Mouse (Mus musculus) lung, postnatal 36 days (tissue): ENCODE measurements around the gene Blnk.

Experiments
- DNase-seq: peaks from one replicate; pipeline ENCODE4 v3.0.0; 2022; ENCODE audit warnings: mixed read lengths

Gene Blnk

DNA sequence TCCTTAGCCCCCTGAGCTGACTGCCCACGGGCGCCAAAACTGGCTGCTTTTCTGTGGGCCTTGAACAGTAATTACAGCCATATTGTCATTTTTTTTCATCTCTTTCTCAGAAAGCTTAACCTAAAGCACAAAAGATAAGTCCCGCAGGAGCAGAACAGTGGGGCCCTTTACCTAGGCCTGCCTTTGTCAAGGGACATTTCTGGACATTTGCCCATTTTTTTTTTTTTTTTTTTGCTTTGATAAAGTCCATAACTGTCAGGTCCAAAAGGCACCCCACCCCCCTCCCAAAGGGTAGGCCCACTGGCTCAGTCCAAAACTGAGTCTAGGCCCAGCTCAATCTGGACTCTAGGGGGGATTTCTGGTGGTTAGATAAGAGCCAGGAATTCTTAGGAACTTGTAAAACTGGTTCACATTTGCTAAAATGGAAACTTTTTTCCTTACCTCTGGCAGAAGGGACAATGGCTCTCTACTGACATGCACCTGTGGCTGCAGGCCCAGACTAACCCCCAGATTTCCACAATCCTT lies 29.9 kb downstream of the Blnk start:
- no peak for DNase-seq

DNA sequence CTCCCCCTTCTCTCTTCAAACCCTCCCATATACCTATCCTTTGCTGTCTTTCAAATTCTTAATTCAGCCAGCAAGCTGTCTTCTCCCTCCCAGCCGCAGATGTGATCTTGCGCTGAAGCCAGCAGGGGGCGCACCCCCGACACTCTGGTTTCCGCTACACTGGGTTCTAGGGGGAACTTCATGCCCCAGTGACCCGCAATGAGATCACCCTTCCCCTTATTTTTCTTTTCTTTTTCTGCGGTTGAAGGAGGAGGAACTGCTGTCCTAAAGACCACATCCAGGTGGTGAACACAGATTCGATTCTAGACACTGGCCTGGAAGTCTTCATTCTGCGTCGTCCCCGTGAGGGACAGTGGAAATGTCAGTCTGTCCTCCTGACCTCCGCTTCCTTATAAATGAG lies 31.3 kb downstream of the Blnk start:
- DNase-seq = peak; percentile 67

DNA sequence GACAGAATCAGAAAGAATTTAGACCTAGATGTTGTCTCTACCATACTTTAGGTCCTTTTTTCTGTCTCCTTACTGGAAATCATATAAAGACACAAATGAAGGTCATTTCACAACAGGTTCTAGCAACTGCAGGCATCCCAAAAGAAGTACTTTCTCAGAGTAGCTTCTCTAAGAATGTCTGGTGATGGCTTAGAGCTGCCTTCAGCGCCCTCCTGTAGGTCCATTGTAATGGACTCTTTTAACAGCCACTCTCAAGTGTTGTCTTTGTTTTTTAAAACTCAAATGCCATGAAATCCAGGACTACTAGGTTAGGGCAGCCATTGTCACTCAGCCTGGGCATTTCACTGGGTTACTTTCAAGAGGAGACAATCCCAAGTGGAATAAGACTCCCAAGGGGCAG lies 35.4 kb downstream of the Blnk start:
- no peak for DNase-seq

DNA sequence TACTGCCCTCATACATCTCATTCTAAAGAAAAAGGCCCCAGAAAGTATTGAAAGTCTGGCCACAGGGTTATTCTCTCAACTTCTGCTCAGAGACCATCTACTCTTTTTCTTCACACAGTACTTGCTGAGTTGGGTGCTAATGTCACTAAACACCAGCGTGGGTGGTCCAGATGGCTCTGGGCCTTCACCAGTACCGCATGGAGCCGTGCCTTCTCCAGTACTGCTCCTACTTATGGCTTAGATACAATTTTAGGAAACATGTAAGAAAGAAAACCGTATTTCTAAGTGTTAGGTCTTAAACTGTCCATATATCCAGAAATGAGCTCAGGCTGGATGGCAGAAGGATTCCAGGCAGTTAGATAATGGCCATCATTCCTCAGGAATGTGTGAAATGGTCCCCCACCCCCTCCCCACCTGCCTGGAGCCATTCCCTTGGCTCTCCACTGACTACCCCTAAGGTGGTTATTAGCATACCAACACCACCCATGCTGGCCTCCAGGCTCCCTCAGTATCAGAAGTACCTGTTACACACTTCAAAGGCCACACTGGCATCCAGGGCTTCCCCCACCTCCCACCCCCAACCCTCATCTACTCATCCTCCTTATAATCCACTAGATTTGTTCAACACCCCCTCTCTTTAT lies 47.3 kb downstream of the Blnk start:
- no peak for DNase-seq

DNA sequence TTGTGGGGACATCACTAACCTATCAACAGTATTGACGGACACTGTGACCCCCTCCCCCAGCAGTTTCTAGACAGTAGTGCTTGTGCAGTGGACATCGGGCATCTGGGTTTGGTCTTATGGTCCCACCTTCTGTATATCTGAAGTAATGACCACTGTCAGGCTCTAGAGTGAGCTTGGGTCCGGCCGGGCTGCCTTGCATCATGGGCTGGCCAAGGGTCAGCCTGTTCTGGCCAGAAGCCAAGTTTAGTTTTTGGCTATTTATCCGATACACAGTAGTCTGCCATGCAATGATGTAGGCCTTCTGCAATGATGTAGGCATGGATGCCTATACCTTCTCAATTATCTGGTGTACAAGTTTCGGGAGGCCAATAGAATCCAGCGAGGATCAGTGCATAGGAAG lies 50.8 kb downstream of the Blnk start:
- DNase-seq = no peak

DNA sequence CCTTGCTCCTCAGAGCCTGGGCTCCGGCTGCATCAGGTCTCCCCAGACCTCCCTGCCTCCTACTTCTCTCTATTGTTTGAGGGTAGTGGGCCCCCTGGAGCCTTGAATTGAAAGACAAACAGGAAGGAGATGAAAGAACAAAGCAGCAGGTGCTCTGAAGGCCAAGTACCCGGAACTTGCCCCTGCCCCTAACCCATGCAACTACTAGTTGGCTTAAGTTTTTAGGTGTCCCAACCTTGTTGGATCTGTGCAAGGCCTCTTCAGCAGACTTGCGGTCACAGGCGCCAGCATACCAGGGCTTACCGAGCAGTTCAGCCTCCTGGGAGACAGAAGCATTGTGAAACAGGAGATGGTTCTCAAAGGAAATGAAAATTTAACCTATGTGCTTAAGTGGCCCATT lies 58.3 kb downstream of the Blnk start:
- DNase-seq = no peak

DNA sequence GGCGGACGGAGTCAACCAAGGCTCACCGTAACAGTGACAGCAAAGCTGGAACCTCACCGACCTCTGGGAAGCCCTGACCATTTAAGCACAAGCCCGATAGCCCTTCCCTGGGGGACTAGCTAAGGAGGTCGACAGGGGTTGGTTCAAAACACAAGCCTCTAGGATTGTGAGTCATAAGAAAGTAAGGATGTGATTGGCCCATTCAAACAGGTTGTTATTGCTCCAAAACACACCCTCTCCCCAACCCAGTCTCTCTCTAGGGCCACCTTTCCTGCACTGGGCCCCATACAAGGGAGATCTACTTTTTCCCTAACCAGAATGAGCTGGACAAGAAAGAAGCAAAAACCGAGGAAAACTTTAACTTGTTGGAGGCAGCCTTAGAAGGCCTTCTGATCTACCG lies 59.0 kb downstream of the Blnk start:
- DNase-seq = no peak

DNA sequence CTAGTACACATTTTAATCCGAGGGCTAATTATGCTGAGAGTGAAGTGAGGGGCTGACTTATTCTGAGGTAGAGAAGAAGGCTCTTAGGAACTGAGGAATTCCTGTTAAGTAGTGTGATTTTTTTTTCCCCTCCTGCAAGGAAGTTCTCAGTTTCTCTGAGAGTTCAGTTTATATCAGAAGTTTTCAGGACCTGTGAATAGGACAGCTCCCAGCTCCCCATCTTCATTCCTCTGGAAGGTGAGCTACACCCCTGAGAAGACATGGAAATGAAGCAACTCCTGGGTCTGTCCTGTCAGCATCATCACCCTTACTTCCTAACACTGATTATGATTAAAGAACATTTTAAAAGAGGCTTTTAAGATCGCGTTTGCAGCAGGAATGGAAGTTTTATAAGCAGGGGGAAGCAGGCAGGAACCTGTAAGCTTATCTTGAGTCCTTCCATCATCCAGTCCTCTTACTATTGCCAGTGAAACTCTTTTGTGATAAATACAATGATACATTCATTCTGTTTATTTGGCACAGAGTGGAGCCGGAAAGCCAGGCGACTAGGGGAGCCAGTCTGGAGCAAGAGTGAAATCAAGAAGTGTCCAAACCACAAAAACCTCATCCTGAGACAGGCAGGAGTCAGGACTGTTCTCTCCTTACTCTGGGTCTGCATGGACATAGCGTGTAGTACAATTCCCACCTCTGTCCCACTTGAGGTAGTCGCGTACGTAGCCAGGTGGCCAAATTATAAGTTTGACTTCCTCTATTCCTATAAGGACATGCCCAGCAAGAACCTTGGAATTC lies 62.6 kb downstream of the Blnk start:
- DNase-seq = no peak

DNA sequence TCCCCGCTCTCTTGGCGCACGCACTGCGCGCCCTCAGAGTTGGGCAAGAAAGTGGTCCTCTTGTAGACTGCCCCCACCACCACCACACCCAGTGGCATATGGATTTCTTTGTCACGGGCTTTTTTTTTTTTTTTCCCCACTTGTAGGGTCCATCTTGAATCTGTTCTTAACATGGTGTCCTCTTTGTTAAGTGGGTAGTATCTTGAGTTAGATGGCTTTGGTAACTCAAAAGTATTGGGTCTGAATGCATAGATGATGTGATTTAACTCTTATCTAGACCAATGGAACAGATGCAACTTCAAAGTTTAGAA lies 99.0 kb downstream of the Blnk start:
- no peak for DNase-seq

DNA sequence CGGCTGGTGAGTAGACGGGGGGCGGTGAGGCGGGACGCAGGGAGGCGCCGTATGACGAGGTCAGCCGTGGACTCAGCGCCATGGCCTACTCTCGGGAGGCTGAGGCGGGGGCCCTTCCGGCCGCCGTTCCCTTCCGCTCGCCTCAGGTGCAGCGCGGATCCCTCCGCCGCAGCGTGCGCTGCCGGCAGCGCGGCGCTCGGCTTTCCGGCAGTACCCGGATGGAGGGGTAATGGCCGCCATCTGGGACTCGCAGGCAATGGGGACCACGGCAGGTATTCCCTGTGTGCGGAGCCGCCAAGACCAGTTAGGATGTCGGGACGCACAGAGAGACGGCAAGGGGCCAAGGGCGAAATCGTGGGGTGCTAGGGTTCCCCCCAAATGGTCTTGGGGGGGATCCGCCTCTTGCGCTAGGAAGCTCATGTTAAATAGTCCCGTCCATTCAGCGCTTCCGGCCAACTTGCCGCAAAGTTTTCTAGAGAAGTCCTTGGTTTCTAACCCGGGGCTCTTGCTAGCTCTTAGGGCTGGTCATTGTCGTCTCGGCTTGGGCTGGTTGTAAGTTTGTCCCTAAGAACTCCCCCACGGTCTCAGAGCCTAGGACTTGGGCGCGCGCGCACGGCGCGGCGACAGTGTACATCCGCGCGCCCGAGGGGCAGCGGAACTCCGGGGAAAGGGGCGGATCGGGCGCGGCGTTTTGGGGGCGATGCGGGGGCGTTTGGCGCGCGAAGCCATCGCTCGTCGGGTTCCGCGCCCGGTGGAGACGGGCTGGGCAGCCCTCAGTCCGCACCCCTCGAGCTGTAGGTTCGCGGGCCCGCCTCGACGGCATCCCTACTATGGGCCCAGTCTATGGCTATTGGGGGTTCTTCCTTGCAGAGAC lies 99.6 kb downstream of the Blnk start, which contains the start of gene Zfp518a:
Gene Zfp518a (plus strand): TSS at position 187 of the 874 bp plus-strand sequence.
- DNase-seq = peak; percentile 85

DNA sequence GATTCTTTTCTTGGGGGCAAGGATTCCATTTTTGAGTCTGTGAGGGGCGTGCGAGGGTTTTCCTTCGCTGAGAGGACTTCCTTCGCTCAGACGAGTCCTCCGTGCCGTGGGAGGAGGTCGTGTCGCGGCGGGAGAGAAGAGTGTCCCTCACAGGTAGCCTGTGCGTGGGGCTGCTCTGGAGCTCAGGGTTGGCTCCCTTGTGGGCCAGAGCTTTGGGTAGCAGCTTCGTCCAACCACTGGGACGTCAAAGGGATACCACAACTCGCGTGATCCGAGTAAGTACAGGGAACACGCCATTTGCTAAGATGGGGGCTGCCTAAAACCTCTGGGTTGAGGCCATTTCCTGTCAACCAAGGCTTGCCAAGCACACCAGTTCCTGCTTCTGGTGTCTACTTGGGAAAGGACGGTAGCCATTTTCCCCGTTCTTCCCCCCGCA lies 100.2 kb downstream of the Blnk start:
- no peak for DNase-seq

DNA sequence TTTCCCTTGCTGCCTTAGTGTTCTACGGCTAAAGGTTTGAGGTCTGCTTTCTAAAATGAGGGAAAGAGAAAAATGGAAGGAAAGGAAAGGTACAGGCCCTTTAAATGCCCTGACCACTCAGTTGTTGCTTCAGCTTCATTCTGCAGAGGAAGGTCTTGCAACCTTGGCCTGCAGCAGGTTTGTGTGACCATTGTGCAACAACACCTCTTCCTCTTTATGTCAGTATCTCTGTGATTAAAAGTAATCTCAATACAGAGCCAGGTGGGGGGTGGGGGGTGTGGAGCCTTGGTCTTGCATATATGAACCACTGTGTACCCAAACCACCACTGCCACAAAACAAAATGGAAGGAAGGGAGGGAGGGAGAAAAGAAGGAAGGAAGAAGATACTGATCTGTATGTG lies 105.4 kb downstream of the Blnk start:
- DNase-seq = no peak

DNA sequence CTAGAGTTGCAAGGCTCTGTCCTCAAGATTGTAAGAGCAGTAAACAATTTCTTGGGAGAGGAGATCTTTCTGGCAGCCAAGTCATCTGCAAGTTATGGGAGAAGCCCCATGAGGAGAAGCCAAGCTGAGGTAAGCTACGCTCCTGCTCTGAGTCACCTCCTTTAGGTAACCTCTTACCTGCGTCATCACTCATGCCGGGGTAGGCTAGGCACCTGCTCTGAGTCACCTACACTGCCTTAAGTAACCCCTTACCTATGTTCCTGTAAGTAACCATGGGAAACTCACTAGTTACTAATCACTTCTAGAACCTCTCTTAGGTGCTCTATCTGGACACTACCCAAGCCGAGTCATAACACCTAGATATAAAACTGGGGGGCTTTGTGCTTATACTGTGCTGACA lies 112.6 kb downstream of the Blnk start:
- DNase-seq = no peak
